Mouse (Mus musculus) CH12.LX (cell line): ENCODE results near the gene Gm11562. TPM values are rescaled to one million over a fixed set of nuclear protein-coding genes. Genes with fewer than 3 reads are reported as not detected.

ENCODE experiments used
- DNase-seq: peaks from one replicate; pipeline ENCODE4 v3.0.0-alpha.2; 2013; ENCODE audit errors: extremely low read depth
- H3K27ac ChIP-seq: 2 replicates; pipeline ENCODE4 v1.5.1; 2012; ENCODE audit warnings: low read depth, mild to moderate bottlenecking, control low read depth, moderate library complexity; ENCODE audit not compliant: insufficient read depth
- H3K27me3 ChIP-seq: replicated peaks from 2 replicates; pipeline ENCODE3; 2012; ENCODE audit warnings: inconsistent platforms
- H3K36me3 ChIP-seq, 2 experiments: replicated peaks in 1 of 2; 2 replicates each; pipeline versions ENCODE3 to v1.6.1; 2012; ENCODE audit warnings: inconsistent platforms in 1 of 2, low read length in 1 of 2, mild to moderate bottlenecking in 1 of 2, mixed read lengths in 1 of 2, moderate library complexity in 1 of 2; ENCODE audit not compliant: control insufficient read depth in 1 of 2, insufficient read depth in 1 of 2
- H3K4me1 ChIP-seq, 2 experiments: 2 replicates each; pipeline ENCODE4 v1.6.1; 2012; ENCODE audit warnings: inconsistent platforms in 1 of 2, moderate library complexity in 1 of 2; ENCODE audit not compliant: insufficient read depth in 2 of 2, control insufficient read depth in 1 of 2
- H3K4me2 ChIP-seq: 2 replicates; pipeline ENCODE4 v1.6.1; 2012; ENCODE audit warnings: low read depth, mild to moderate bottlenecking, control low read depth; ENCODE audit not compliant: poor library complexity, insufficient read depth, severe bottlenecking
- H3K4me3 ChIP-seq, 3 experiments: fragments of 150-350 bp in 1 of 3; sonication (generic) in 1 of 3; replicated peaks in 1 of 3; 2 replicates each; pipeline versions ENCODE3 to v1.5.1; 2011 to 2012; ENCODE audit warnings: low read depth in 2 of 3, low read length in 2 of 3, mild to moderate bottlenecking in 2 of 3, moderate library complexity in 2 of 3, control low read depth in 1 of 3, improper control_type of control experiment in 1 of 3, inconsistent platforms in 1 of 3, mixed read lengths in 1 of 3; ENCODE audit not compliant: poor library complexity in 1 of 3
- H3K79me2 ChIP-seq: replicated peaks from 2 replicates; pipeline ENCODE4 v1.6.1; 2012; ENCODE audit warnings: mild to moderate bottlenecking, moderate library complexity; ENCODE audit not compliant: control insufficient read depth, poor library complexity, insufficient read depth, severe bottlenecking; ENCODE audit errors: extremely low read depth
- H3K9ac ChIP-seq: 2 replicates; pipeline ENCODE4 v1.6.1; 2012; ENCODE audit warnings: low read depth, mild to moderate bottlenecking, control low read depth, moderate library complexity; ENCODE audit not compliant: insufficient read depth
- H3K9me3 ChIP-seq: replicated peaks from 2 replicates; pipeline ENCODE3; 2012; ENCODE audit warnings: low read length, inconsistent platforms, mixed read lengths
- CHD1 ChIP-seq: IDR thresholded peaks from 2 replicates; pipeline ENCODE4 v1.6.1; 2012; ENCODE audit warnings: low read depth, low read length, improper control_type of control experiment, inconsistent platforms
- CTCF ChIP-seq, 2 experiments: IDR thresholded peaks in 1 of 2; conservative IDR thresholded peaks in 1 of 2; 2 replicates each; pipeline ENCODE4 v1.5.1; 2011 to 2012; ENCODE audit warnings: low read depth in 2 of 2, low read length in 2 of 2, improper control_type of control experiment in 1 of 2, inconsistent platforms in 1 of 2, mild to moderate bottlenecking in 1 of 2, moderate library complexity in 1 of 2
- GABPA ChIP-seq: IDR thresholded peaks from 2 replicates; pipeline ENCODE4 v1.6.1; 2012; ENCODE audit warnings: low read depth, low read length, improper control_type of control experiment, inconsistent platforms; ENCODE audit not compliant: insufficient replicate concordance
- HCFC1 ChIP-seq: IDR thresholded peaks from 2 replicates; pipeline ENCODE4 v1.6.1; 2012; ENCODE audit warnings: low read depth, mild to moderate bottlenecking, inconsistent platforms, low read length, improper control_type of control experiment
- JUN ChIP-seq: IDR thresholded peaks from 2 replicates; pipeline ENCODE4 v1.6.1; 2011; ENCODE audit warnings: low read depth, mild to moderate bottlenecking, low read length, improper control_type of control experiment, moderate library complexity; ENCODE audit not compliant: insufficient read depth
- JUND ChIP-seq: conservative IDR thresholded peaks from 2 replicates; pipeline ENCODE4 v1.6.1; 2011; ENCODE audit warnings: low read depth, low read length, improper control_type of control experiment
- KAT2A ChIP-seq: IDR thresholded peaks from 2 replicates; pipeline ENCODE4 v1.6.1; 2012; ENCODE audit warnings: low read length, improper control_type of control experiment, inconsistent platforms; ENCODE audit not compliant: insufficient replicate concordance
- MAZ ChIP-seq: IDR thresholded peaks from 2 replicates; pipeline ENCODE4 v1.6.1; 2012; ENCODE audit warnings: low read depth, mild to moderate bottlenecking, inconsistent platforms, low read length, improper control_type of control experiment, moderate library complexity
- MEF2A ChIP-seq: IDR thresholded peaks from 2 replicates; pipeline ENCODE4 v1.6.1; 2014; ENCODE audit warnings: low read depth, mild to moderate bottlenecking, inconsistent platforms, low read length, improper control_type of control experiment, borderline replicate concordance
- NRF1 ChIP-seq: IDR thresholded peaks from 2 replicates; pipeline ENCODE4 v1.6.1; 2014; ENCODE audit warnings: low read depth, mild to moderate bottlenecking, inconsistent platforms, low read length, improper control_type of control experiment, moderate library complexity
- PAX5 ChIP-seq: IDR thresholded peaks from 2 replicates; pipeline ENCODE4 v1.6.1; 2012; ENCODE audit warnings: low read length, inconsistent platforms, mixed read lengths
- POLR2A ChIP-seq: IDR thresholded peaks from 2 replicates; pipeline ENCODE4 v1.6.1; 2011; ENCODE audit warnings: low read depth, mild to moderate bottlenecking, improper control_type of control experiment, low read length
- RAD21 ChIP-seq: IDR thresholded peaks from 2 replicates; pipeline ENCODE4 v1.6.1; 2011; ENCODE audit warnings: low read depth, mild to moderate bottlenecking, low read length, improper control_type of control experiment, moderate library complexity
- RCOR1 ChIP-seq: conservative IDR thresholded peaks from 2 replicates; pipeline ENCODE4 v1.6.1; 2012; ENCODE audit warnings: low read depth, mild to moderate bottlenecking, inconsistent platforms, low read length, improper control_type of control experiment
- SIN3A ChIP-seq: IDR thresholded peaks from 2 replicates; pipeline ENCODE4 v1.6.1; 2012; ENCODE audit warnings: low read length, improper control_type of control experiment, inconsistent platforms
- SMC3 ChIP-seq: IDR thresholded peaks from 2 replicates; pipeline ENCODE4 v1.6.1; 2011; ENCODE audit warnings: low read depth, low read length, improper control_type of control experiment
- USF2 ChIP-seq: conservative IDR thresholded peaks from 2 replicates; pipeline ENCODE4 v1.6.1; 2011; ENCODE audit warnings: low read depth, low read length, improper control_type of control experiment
- ZKSCAN1 ChIP-seq: IDR thresholded peaks from 2 replicates; pipeline ENCODE4 v1.6.1; 2012; ENCODE audit warnings: low read depth, inconsistent platforms, low read length, improper control_type of control experiment, borderline replicate concordance
- ZMIZ1 ChIP-seq: IDR thresholded peaks from 2 replicates; pipeline ENCODE4 v1.6.1; 2012; ENCODE audit warnings: low read depth, mild to moderate bottlenecking, inconsistent platforms, low read length, improper control_type of control experiment
- ZNF384 ChIP-seq: IDR thresholded peaks from 2 replicates; pipeline ENCODE4 v1.6.1; 2012; ENCODE audit warnings: low read depth, low read length, improper control_type of control experiment, inconsistent platforms
- dilution Hi-C: fragments of 300-500 bp; cut with MboI; formaldehyde crosslinking; loops from 2 replicates; pipeline ENCODE4 v1.14.3; 2020; ENCODE audit warnings: low sequenced_read_pairs; ENCODE audit not compliant: extremely low pct_unique_long_range_greater_than_20kb, extremely low pct_ligation_motif_present
- in situ Hi-C: fragments of 300-500 bp; cut with MboI; formaldehyde crosslinking; loops from 3 replicates; pipeline ENCODE4 v1.14.3; 2019; ENCODE audit warnings: low sequenced_read_pairs, low pct_ligation_motif_present, low pct_unique_long_range_greater_than_20kb, mixed read lengths
- polyA plus RNA-seq: library from polyadenylated mRNA; unstranded; fragments of >175 nt; gene quantifications from 2 replicates; pipeline ENCODE4 v1.2.1, GENCODE M21; 2012; ENCODE audit warnings: low read depth; ENCODE audit not compliant: insufficient read length
- total RNA-seq, 2 experiments: library from RNA; depleted of rRNA; stranded (reverse); fragments of 300-350 nt in 1 of 2; fragments of >200 nt in 1 of 2; gene quantifications; 2 replicates each; pipeline ENCODE4 v1.2.3; 2012 to 2014

Gm11562 gene
- total RNA-seq (2012; rRNA removed) (not detected in 2 replicates), total RNA-seq (2014; rRNA removed) (not detected in 2 replicates), polyA plus RNA-seq (not detected in 2 replicates)

GRCm38 (mm10) chr11:99620335-99620734 is at the start of gene Gm11562:
TSS of gene Gm11562 (minus strand) at chr11:99620435.
- Histone ChIP-seq H3K4me2 (no peak within 1 kb of the TSS), H3K9me3 (peaks cover 4% of the 10 kb centered on the region), H3K27ac (no peak within 1 kb of the TSS), H3K9ac (no peak within 1 kb of the TSS)
- dilution Hi-C loops: no loop called here
- in situ Hi-C loops: no loop called here
- TF ChIP-seq HCFC1 (no peak), MEF2A (no peak), RAD21 (no peak), ZNF384 (no peak), KAT2A (no peak), PAX5 (no peak), JUN (no peak), SMC3 (no peak)
- TF ChIP-seq, all 38 proteins: peak for 0
- Histone ChIP-seq H3K4me1 (no peaks in the 10 kb centered on the region), H3K36me3 (no peaks in the 10 kb centered on the region), H3K27me3 (peaks cover 85% of the 10 kb centered on the region), H3K79me2 (no peaks in the 10 kb centered on the region), H3K4me3 (no peak within 1 kb of the TSS)
- no peak for DNase-seq

GRCm38 (mm10) chr11:99665860-99666259 is 45.6 kb upstream of the Gm11562 start, which contains the start of gene Krtap4-6:
TSS of gene Krtap4-6 (minus strand) at chr11:99665960.
- in situ Hi-C loops: no loop called here
- H3K9ac ChIP-seq: no peak within 1 kb of the TSS

GRCm38 (mm10) chr11:99662802-99663201 is 42.6 kb upstream of the Gm11562 start:
- H3K4me1 ChIP-seq: no peaks in the 10 kb centered on the region; a peak in 1 of 4 replicates
- in situ Hi-C loops (no loop called here), dilution Hi-C loops (no loop called here)
- no peak overlapping the region for H3K4me2 ChIP-seq
- no peak overlapping the region for H3K27ac ChIP-seq
- H3K4me3 ChIP-seq: no peak overlapping the region
- no peaks in the 10 kb centered on the region for H3K36me3 ChIP-seq
- H3K9me3 ChIP-seq: peaks cover 5% of the 10 kb centered on the region
- TF ChIP-seq MAZ (no peak), GABPA (no peak), CHD1 (no peak), SIN3A (no peak), CTCF (conservative IDR thresholded peaks at IDR 0.05 in 1 of 2, IDR thresholded peaks at IDR 0.05 in 1 of 2; ENCODE audit: low read depth in 2 of 2, low read length in 2 of 2) (no peak), ZKSCAN1 (no peak), KAT2A (no peak), JUN (no peak), PAX5 (no peak), MEF2A (no peak), HCFC1 (no peak), RCOR1 (no peak), POLR2A (no peak), JUND (no peak)
- TF ChIP-seq, all 38 proteins: peak for 0
- Histone ChIP-seq H3K9ac (no peak overlapping the region), H3K79me2 (no peaks in the 10 kb centered on the region), H3K27me3 (peaks cover 65% of the 10 kb centered on the region)
- DNase-seq: no peak

More at GRCm38 (mm10) chr11:99665860-99666259, 45.6 kb upstream of the Gm11562 start, which contains the start of gene Krtap4-6:
- Histone ChIP-seq H3K79me2 (no peaks in the 10 kb centered on the region), H3K27me3 (peaks cover 72% of the 10 kb centered on the region), H3K36me3 (no peaks in the 10 kb centered on the region), H3K9me3 (peaks cover 3% of the 10 kb centered on the region), H3K27ac (no peak within 1 kb of the TSS), H3K4me3 (no peak within 1 kb of the TSS), H3K4me2 (no peak within 1 kb of the TSS), H3K4me1 (no peaks in the 10 kb centered on the region)
- dilution Hi-C loops: no loop called here
- no peak for DNase-seq
- TF ChIP-seq USF2 (no peak), ZMIZ1 (no peak), HCFC1 (no peak), NRF1 (no peak)
